Mouse (Mus musculus): ENCODE results near the gene Acot1. TPM values are rescaled to one million over a fixed set of nuclear protein-coding genes. Genes with fewer than 3 reads are reported as not detected.
"Not testable (repeated sequence)": the region's sequence is repeated elsewhere in the genome, so short reads cannot be mapped to it uniquely, and the experiment has no call there.

Gene Acot1
- total RNA-seq, 2 experiments from 2014 or later = 25.6 to 30.9 TPM

DNA sequence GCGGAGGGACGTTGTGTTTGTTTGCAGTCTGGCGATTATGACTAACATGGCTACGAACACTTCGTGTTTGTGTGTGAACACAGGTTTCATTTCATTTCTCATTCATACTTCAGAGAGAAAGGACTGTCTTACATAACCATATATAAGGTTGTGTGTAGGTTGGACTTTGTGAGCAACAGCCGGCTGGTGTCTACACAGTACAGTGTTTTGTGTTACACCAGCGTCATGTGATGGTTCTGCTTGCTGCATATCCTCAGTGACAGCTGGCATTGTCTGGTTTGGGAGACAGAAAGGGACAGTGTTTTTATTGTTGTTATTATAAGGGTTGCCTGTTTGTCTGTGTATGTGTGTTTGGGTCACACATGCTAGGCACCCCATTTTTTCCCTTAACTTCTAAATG lies 4.4 kb downstream of the Acot1 start:
- DNase-seq (ENCODE audit: extremely low spot score in 1 of 2, low spot score in 1 of 2) = no peak

GRCm38 (mm10) chr12:84020528-84020927 lies 11.2 kb downstream of the Acot1 start:
- DNase-seq (ENCODE audit: extremely low spot score in 1 of 2, low spot score in 1 of 2) = not testable (repeated sequence)

GRCm38 (mm10) chr12:84022266-84022665 lies 13.0 kb downstream of the Acot1 start:
- DNase-seq (ENCODE audit: extremely low spot score in 1 of 2, low spot score in 1 of 2) = not testable (repeated sequence)

GRCm38 (mm10) chr12:84023052-84023745 lies 13.9 kb downstream of the Acot1 start:
- no peak for DNase-seq (ENCODE audit: extremely low spot score in 1 of 2, low spot score in 1 of 2)

DNA sequence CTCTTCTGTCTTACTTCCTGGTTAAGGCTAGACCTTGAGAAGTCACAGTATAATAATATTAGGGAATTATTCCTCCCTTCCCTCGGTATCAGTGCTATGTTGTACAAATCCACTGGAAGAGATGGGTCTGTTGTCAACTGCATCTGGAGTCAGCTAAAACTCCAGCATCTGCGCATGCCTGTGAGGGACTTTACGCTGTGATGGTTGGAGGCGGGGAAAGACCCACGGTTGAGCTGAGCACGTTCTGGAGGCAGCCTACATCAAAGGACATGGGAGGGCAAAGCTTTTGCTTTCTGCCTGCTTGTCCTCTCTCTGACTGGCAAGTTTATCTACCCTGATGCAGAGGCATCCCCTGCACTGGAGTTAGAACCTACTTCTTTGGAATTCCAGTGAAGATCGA lies 16.6 kb downstream of the Acot1 start:
- no peak for DNase-seq (ENCODE audit: extremely low spot score in 1 of 2, low spot score in 1 of 2)

- DNase-seq (ENCODE audit: extremely low spot score in 1 of 2, low spot score in 1 of 2) = not testable (repeated sequence)
Observed at GRCm38 (mm10) chr12:84028328-84028727, 19.0 kb downstream of the Acot1 start.

DNA sequence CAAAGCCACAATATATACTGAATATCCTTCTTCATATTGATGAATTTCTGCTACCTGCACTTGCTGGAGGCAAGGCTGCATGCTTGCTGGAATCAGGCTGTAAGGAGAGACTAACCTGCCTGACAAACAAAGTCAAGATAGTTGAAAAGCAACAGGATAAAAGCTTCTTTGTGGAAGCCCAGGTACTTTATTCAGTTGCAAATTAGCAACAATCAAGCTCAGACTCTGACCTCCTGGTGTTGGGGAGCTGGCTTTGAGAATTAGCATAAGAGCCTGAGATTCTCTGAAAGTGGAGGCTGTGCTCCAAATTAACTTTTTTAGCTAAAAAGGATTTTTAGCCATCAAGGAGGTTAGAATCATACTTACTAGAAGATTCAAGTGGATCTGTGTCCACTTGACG lies 19.8 kb downstream of the Acot1 start:
- not testable (repeated sequence) for DNase-seq (ENCODE audit: extremely low spot score in 1 of 2, low spot score in 1 of 2)

- peak; percentile 51 to 79 for DNase-seq (ENCODE audit: extremely low spot score in 1 of 2, low spot score in 1 of 2)
Observed at GRCm38 (mm10) chr12:84030659-84031332, 21.5 kb downstream of the Acot1 start.

DNA sequence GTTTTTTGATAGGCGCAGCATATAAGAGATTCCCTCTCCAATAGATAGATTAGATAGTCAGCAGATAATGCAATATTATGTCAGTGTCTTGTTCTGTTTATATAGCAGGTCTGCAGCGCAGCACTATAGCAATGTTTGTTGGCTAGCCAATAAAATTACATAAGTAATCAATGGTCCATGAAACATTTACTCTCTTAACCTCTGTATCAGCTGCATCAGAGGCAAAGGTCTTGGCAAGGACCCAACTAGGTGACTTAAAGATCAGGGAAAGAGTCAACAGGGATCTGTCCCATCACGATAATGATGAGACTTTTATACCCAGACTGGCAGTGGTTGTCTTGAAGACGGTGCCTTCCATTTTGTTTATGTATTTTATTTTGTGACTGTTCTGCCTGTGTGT lies 23.6 kb downstream of the Acot1 start:
- DNase-seq (ENCODE audit: extremely low spot score in 1 of 2, low spot score in 1 of 2) = no peak

GRCm38 (mm10) chr12:84033302-84033701 lies 24.0 kb downstream of the Acot1 start:
- not testable (repeated sequence) for DNase-seq (ENCODE audit: extremely low spot score in 1 of 2, low spot score in 1 of 2)

DNA sequence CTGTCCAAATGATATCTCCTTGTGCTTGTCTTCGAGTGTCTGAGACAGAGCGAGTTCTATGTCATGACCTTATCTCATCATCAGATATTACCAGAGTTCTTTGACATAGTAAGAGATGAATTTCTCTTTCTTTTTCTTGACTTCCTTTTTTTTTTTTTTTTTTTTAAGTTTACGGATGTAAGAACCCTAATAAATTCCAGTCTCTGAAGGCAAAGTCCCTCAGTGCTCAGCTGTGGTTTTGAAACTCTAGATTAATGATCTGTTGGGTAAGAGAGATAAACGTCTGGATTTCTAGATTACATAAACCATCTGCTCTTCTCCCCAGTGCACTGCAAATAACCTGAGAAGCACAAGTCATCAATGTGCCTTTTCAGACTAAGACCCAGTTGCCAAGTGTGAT lies 24.8 kb downstream of the Acot1 start:
- no peak for DNase-seq (ENCODE audit: extremely low spot score in 1 of 2, low spot score in 1 of 2)

DNA sequence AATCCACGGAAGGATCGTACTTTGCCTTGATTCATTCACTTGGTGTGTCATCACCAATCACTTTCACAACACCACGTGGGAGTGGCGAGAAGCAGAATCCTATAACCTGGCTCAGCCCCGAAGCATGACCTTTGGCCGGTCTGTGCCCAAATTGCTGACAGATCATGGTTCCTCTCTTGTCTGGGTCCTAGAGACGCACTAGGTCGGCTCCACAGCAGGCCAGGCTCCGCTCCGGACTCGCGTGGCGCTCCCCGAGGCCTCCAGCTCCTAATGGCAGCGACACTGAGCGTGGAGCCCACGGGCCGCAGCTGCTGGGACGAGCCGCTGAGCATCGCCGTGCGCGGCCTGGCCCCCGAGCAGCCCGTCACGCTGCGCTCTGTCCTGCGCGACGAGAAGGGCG lies 29.0 kb downstream of the Acot1 start, which contains the start of gene Acot4:
Gene Acot4, plus strand, starts transcription at position 139 of the 400 bp plus-strand sequence.
- DNase-seq (ENCODE audit: extremely low spot score in 1 of 2, low spot score in 1 of 2) = peak in 1 of 2 experiments; percentile 32

DNA sequence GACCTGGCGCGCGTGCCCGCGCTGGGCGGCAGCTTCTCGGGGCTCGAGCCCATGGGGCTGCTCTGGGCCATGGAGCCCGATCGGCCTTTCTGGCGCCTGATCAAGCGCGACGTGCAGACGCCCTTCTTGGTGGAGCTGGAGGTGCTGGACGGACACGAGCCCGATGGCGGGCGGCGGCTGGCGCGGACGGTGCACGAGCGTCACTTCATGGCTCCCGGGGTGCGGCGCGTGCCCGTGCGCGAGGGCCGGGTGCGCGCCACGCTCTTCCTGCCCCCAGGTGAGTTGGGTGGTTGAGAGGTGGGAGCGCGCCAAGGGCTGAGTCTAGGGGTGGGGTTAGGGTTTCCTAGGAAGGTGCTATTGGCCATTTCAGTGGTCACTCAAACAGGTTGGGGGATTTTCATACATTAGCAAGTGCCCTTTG lies 29.4 kb downstream of the Acot1 start, which contains the start of gene Gm49366:
Gene Gm49366, plus strand, starts transcription at position 245 of the 421 bp plus-strand sequence.
- DNase-seq (ENCODE audit: extremely low spot score in 1 of 2, low spot score in 1 of 2) = peak in 1 of 2 experiments; percentile 28

GRCm38 (mm10) chr12:84042248-84042647 lies 33.0 kb downstream of the Acot1 start:
- DNase-seq (ENCODE audit: extremely low spot score in 1 of 2, low spot score in 1 of 2) = no peak

GRCm38 (mm10) chr12:84044045-84044444 lies 34.8 kb downstream of the Acot1 start:
- no peak for DNase-seq (ENCODE audit: extremely low spot score in 1 of 2, low spot score in 1 of 2)

GRCm38 (mm10) chr12:84046906-84047305 lies 37.6 kb downstream of the Acot1 start:
- DNase-seq (ENCODE audit: extremely low spot score in 1 of 2, low spot score in 1 of 2) = no peak

DNA sequence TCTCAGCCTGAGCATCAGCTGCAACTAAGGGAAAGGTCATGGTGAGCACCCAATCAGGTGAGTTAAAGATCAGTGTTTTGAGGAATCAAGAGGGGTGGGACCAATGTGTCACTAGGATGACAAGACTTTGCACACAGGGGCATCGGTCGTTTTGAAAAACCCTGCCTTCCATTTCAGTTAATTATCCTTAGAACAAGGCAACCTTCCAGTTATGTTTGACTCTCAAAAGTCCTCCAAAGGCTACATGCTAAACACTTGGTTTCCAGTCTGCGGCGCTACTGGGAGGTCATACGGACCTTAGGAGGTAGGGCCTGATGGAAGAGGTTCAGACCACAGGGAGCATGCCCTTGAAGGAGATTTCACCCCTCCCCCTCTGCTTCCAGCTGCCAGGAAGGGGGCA lies 41.5 kb downstream of the Acot1 start:
- not testable (repeated sequence) for DNase-seq (ENCODE audit: extremely low spot score in 1 of 2, low spot score in 1 of 2)

- DNase-seq (ENCODE audit: extremely low spot score in 1 of 2, low spot score in 1 of 2) = no peak
Observed at GRCm38 (mm10) chr12:84051937-84052474, 42.7 kb downstream of the Acot1 start, which contains the start of gene Acot3. Acot3 (plus strand) TSS chr12:84052144.

- DNase-seq (ENCODE audit: extremely low spot score in 1 of 2, low spot score in 1 of 2) = no peak
Observed at GRCm38 (mm10) chr12:84052609-84053008, 43.3 kb downstream of the Acot1 start.

DNA sequence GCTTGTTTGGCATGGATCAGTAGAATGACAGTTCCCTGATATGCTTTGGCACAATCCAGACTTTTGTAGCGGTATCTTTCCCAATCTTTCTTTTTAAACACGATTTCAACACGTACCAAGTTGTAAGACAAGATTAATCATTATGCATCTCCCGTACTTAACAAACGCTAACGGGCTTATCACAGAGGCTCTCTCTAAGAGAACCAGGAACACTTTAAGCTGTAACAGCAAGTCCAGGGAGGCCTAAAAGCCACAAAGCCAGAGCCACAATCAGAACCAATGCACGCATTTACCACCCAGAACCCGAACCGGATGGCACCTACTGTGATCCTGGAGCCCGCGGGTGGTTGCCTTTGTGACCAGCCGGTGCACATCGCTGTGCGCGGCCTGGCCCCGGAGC lies 43.9 kb downstream of the Acot1 start:
- DNase-seq (ENCODE audit: extremely low spot score in 1 of 2, low spot score in 1 of 2) = no peak

- no peak for DNase-seq (ENCODE audit: extremely low spot score in 1 of 2, low spot score in 1 of 2)
Observed at GRCm38 (mm10) chr12:84053679-84054391, 44.5 kb downstream of the Acot1 start.
